Mouse (Mus musculus) CD4-positive helper T cell, adult 2 months (primary cell): ENCODE results near the gene Wdr35.

Experiments used
- DNase-seq: peaks from one replicate; pipeline ENCODE4 v3.0.0-alpha.2; 2012; ENCODE audit warnings: low read depth, missing footprints, low spot score

Wdr35 gene

DNA sequence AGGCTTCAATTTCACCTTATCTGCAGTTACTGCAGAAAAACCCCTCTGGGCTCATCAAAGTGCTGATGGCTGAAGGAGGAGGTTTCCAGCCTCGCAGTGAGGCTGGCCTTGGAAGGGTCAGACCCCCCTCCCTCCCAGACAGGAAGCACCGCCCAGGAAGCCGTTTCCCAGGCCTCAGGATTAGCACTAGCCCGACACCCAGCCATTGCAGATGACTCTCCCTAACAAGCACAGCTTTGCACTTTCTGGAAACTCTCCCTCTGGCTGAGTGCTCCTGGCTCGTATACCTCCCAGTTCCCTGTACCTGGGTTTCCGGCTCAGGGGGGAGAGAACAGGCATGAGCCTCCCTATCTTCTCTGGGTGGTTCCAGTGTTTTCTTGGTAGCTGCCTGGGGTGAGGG, 77.1 kb downstream of the Wdr35 start:
- DNase-seq, result no peak

DNA sequence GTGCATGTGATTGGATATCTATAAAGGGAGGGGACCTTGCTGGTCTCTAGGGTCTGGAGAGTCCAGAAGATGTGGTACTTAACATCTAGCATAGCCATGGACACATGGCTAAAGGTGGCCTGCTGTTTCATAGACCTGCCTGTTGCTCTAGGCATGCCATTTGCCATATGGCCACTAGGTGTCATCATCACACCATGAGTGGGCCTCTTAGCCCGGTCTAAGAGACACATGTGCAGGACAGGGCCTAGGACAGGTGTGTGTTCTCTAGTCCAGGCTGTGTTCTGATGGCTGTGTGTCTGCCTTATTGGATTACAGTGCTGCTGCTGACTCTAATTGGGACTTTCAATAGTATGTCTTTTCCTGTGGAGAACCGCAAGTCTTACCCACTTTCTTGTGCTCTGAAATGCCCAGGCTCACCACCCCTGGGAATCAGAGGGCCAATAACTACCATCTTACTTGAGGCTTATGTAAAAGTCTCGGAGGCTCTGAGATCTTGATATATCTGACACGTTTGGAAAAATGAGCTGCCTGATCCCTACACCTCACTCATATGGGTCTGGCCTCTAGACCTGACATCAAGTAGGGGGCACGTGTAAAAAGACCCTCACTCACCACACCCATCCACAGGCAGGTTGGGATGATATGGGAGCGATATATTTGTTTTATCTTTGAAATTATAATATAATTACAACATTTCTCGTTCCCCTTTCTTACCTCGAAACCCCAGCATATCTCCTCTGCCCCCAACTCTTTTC, 78.6 kb downstream of the Wdr35 start:
- peak; percentile 62 for DNase-seq

DNA sequence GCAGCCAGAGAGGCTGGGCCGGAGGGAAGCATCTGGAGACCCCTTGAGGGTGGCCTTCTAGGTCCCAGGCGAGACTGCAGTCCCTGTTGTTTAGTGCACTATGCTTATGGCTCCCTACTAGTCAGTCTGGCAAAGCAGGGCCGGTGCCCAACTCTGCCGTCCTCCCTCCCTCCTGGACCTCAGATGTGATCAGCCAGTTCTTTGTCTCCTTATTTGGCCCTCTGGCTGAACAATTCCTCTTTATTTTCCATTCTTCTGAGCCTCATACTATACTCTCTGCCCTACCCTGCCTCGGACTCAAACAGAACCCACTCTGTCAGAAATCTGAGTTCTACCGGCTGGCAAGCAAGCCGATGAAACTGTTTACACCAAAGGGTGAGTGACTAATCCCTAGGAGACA, 79.7 kb downstream of the Wdr35 start:
- DNase-seq, result no peak

DNA sequence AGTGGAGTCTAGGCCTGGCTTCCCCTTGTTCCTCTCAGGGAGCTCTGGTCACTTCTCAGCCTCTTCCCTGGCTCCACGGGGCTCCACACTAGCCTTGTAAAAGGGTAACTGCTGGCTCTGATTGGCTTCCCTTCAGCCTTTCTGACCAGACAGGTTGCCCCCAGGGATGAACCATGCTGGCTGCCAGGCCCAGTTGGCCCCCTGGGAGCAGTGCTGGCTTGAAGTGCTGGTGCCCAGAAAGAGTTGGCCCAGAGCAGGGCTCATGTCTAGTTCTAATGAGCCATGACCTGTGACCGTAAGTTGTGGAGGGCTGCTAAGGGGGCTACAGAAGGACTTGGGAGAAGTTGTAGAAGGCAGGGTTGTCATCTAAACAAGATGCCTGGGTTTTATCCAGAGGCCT, 80.3 kb downstream of the Wdr35 start:
- no peak for DNase-seq

DNA sequence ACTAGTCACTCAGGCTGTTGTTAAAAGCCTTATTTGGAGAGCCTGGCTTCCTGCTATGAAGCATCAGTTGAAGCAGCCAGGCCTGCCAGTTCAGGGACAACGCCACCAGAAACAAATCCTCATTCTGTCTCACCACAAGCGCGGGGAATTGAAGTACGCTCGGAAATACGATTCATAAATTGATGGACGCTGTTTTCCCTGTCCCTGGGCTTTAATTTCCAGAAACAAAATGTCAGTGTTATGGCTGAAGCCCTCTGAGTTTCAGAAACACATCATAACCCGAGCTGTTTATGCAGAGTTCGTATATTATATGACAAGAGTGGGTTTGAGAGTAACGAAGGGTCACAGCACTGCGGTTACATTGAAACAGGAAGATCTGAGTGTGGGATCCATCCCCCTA, 81.6 kb downstream of the Wdr35 start:
- no peak for DNase-seq

DNA sequence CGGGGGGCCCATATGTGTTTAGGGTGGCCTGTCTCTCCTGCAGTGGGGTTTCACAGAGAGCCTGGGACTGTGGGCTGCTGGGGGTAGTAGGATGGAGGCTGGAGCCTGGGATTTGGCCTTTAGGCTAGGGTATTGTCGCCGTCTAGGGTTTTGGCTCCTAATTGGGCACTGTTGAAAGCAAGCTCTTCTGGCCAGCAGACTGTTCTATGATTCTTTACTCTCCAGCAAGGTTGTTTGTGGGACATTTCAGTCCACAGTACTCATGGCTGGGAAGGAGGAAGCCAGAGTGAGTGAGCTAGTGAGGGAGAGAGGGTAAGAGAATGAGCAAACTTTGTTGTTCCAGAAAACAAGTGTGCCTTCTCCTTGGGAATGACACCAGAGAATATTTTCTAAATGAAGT, 85.8 kb downstream of the Wdr35 start:
- no peak for DNase-seq

DNA sequence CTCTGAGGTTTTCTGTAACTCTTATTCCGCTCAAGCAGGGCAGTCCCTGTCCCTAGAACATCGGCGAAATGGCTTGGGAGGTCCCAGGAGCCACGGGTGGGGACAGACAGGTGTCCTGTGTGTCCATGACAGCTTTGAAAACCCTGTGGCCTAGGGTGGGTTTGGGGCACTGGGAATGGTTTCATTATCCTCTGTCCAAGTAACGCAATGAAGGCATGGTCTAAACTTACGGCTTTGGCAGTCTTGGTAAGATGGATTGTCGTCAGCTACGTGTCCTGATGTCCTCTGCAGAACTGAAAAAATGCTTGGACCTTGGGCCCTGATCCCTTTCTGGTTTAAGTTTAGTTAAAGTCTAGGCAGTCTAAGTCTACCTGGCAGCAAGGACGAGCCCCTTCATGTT, 86.3 kb downstream of the Wdr35 start:
- DNase-seq, result no peak

DNA sequence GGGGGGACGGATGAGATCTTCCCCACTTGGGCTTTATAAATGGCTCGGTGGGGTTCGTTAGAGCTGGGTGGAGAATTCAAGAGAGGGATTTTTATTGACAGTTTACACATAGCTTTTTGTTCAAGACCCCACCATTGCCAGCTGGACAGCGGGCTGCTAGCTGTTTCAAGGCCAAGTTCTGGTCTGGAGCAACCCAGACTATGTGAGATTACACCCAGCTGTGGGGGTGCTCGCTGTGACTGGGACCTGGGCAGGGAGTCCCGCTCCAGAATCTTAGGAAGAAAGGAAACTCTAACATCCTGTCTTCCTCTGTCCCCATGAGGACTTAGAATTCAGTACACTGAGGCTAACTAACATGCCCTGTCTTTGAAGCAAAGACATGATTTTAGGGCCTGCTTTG, 89.9 kb downstream of the Wdr35 start:
- DNase-seq, result no peak

DNA sequence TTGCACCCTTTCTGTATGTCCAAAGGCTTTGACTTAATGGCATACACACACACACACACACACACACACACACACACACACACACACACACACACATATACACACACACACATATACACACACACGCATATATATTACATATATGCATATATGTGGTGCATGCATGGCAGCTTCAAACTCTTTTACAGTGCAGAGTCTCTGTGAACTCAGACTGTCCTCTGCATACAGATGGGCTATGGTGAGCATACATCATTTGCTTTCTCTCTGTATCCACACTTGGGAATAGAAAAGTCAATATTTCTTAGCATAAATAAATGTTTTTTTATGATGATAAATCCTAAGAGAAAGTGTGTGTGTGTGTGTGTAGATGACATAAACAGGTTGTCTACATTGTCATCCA, 97.4 kb downstream of the Wdr35 start:
- no peak for DNase-seq

DNA sequence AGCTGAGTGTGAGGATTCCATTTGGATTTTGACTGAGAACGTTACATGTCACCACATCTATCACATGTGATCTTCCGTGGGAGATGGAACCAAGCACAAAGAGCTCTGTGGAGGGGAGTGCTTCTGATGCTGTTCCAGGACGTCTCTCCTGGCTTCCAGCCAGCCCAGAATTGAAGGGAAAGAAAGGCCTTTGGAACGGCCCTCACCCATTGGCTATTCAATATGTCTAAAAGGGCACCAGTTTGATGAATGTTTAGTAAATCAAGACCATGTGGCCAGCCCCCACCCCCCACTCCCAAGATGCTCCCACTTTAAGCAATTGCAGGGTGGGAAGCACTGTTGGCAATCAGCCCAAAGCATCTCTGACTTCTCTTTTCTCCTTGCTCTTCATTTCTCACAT, 97.8 kb downstream of the Wdr35 start:
- no peak for DNase-seq

DNA sequence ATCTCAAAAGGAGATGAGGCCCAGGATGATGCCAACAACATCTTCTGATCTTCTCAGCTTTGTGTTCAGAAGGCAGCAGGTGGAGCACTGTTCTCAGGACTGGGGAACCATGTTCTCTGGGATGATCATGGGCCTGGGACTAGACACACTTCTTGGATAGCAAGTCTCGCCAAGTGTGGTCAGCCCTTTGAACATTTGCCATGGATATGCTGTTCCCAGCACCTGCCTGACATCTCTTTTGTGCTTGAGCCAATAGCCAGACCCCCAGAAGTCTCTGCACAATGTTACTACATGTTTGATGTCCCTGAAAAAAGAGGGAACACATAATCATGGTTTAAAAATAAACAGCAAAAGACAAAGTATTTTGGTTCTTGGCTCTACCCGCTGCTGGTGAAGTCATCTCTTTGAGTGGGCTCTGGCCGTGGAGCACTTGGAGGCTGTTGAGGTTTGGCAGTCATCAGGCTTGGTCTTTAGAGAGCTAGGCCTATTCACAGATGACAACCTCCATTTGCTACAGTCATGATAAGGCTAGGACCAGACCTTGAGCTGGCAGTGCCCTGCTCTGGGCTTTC, 103.9 kb downstream of the Wdr35 start:
- DNase-seq, result no peak
